Mouse (Mus musculus) monocyte, adult 5-6 weeks (primary cell): Measurements from ENCODE around the gene Nbr1. TPM values are rescaled to one million over a fixed set of nuclear protein-coding genes. Genes with fewer than 3 reads are reported as not detected.
A peak's percentile ranks its signal among the peaks of the same experiment; 100 is the strongest.
"Not testable (repeated sequence)": the region's sequence is repeated elsewhere in the genome, so short reads cannot be mapped to it uniquely, and the experiment has no call there.

Source experiments
- ATAC-seq: fragments of 153-309, 156-312 bp; replicated peaks from 2 replicates; pipeline ENCODE4 v1.8.0; 2017; ENCODE audit warnings: mild to moderate bottlenecking; ENCODE audit not compliant: low TSS enrichment, insufficient number of reproducible peaks, severe bottlenecking, poor library complexity, low FRiP score
- total RNA-seq: library from RNA; stranded (forward); fragments of 200-1000, 200-491, 200-594 nt; gene quantifications from 3 replicates; pipeline ENCODE4 v1.2.3, GENCODE M21; 2017

The Nbr1 gene
- total RNA-seq, 1 experiment from 2014 or later: 67.9 TPM

GRCm38 (mm10) chr11:101616104-101616503, 64.2 kb downstream of the Nbr1 start:
- ATAC-seq: no peak

- no peak for ATAC-seq
Measured at GRCm38 (mm10) chr11:101616948-101617767, 65.2 kb downstream of the Nbr1 start.

- no peak for ATAC-seq
Measured at GRCm38 (mm10) chr11:101617849-101618248, 65.9 kb downstream of the Nbr1 start.

- ATAC-seq: no peak
Measured at GRCm38 (mm10) chr11:101618596-101618995, 66.6 kb downstream of the Nbr1 start.

- not testable (repeated sequence) for ATAC-seq
Measured at GRCm38 (mm10) chr11:101620022-101620655, 68.2 kb downstream of the Nbr1 start.

- ATAC-seq: peak; percentile 15; the same call in 1 of the 2 replicates
Measured at GRCm38 (mm10) chr11:101626649-101626994, 74.7 kb downstream of the Nbr1 start.

GRCm38 (mm10) chr11:101626995-101627856, 75.3 kb downstream of the Nbr1 start, which contains the start of gene Rdm1:
Rdm1 (plus strand) TSS chr11:101627195.
- ATAC-seq: peak; percentile 85

GRCm38 (mm10) chr11:101627857-101628559, 76.1 kb downstream of the Nbr1 start:
- ATAC-seq: peak; percentile 78

- not testable (repeated sequence) for ATAC-seq
Measured at GRCm38 (mm10) chr11:101628733-101629417, 76.9 kb downstream of the Nbr1 start.

Other genes starting within 250 kb of the Nbr1 start
- gene Becn1, start 249.9 kb upstream of the Nbr1 start, total RNA-seq: 266 to 274 TPM (median 274 TPM) in 3 replicates
- 51.0 to 74.7 TPM (median 73.3 TPM) in 3 replicates for gene Psme3, start 235.9 kb upstream of the Nbr1 start, total RNA-seq
- gene Aoc2, start 227.1 kb upstream of the Nbr1 start, total RNA-seq: 0.53 to 3.6 TPM (median 1.8 TPM) in 3 replicates
- gene Aoc3, start 221.5 kb upstream of the Nbr1 start, total RNA-seq: not detected in 3 replicates
- gene G6pc, start 184.6 kb upstream of the Nbr1 start, total RNA-seq: not detected in 3 replicates
- gene Aarsd1, start 134.5 kb upstream of the Nbr1 start, total RNA-seq: 15.4 to 24.5 TPM (median 20.8 TPM) in 3 replicates
- gene Gm27029, start 127.4 kb upstream of the Nbr1 start, total RNA-seq: 5.1 TPM in 1 of 3 replicates, not detected in the others
- gene Rundc1, start 127.1 kb upstream of the Nbr1 start, total RNA-seq: 5.2 to 9.8 TPM (median 8.1 TPM) in 3 replicates
- gene Ptges3l, start 126.8 kb upstream of the Nbr1 start, total RNA-seq: 2.7 TPM in 1 of 3 replicates, not detected in the others
- gene Rpl27, start 109.9 kb upstream of the Nbr1 start, total RNA-seq: 465 to 1,168 TPM (median 1,010 TPM) in 3 replicates
- gene Ifi35, start 103.7 kb upstream of the Nbr1 start, total RNA-seq: 65.6 to 68.1 TPM (median 67.1 TPM) in 3 replicates
- not detected in 3 replicates for gene Rnd2, start 87.2 kb upstream of the Nbr1 start, total RNA-seq
- gene Vat1, start 85.9 kb upstream of the Nbr1 start, total RNA-seq: 13.9 to 14.1 TPM (median 13.9 TPM) in 3 replicates
- 2.9 to 8.0 TPM (median 5.2 TPM) in 3 replicates for gene Brca1, start 194 bp upstream of the Nbr1 start, total RNA-seq
- 10.7 to 18.1 TPM (median 15.4 TPM) in 3 replicates for gene Tmem106a, start 30.1 kb downstream of the Nbr1 start, total RNA-seq
- gene Gm11634, start 47.1 kb downstream of the Nbr1 start, total RNA-seq: not detected in 3 replicates
- 9.4 to 22.4 TPM (median 18.2 TPM) in 3 replicates for gene Rdm1, start 75.0 kb downstream of the Nbr1 start, total RNA-seq
- gene Arl4d, start 113.4 kb downstream of the Nbr1 start, total RNA-seq: 19.6 to 120 TPM (median 27.2 TPM) in 3 replicates
- 45.9 to 64.3 TPM (median 49.0 TPM) in 3 replicates for gene Dhx8, start 180.8 kb downstream of the Nbr1 start, total RNA-seq
- not detected in 3 replicates for gene Etv4, start 233.2 kb downstream of the Nbr1 start, total RNA-seq